Mouse (Mus musculus): ENCODE data around the gene Rnf115. TPM values are rescaled to one million over a fixed set of nuclear protein-coding genes. Genes with fewer than 3 reads are reported as not detected.

The Rnf115 gene
- polyA plus RNA-seq, 1 experiment from 2014 or later, result 74.8 TPM

- DNase-seq (ENCODE audit: low read depth, low spot score) (no peak), ATAC-seq (no peak)
- no peak for TF ChIP-seq CTCF (IDR thresholded peaks at IDR 0.05)
- POLR2A ChIA-PET, result no interaction called here
- H3K27me3 ChIP-seq, result no peaks in the 10 kb centered on the region
- in situ Hi-C loops (cut with MboI; ENCODE audit: low pct_unique_long_range_greater_than_20kb), result no loop called here
- CTCF ChIA-PET, result interaction anchor here (1.2 to 1.7 kb wide), 2 partner anchors 9 to 11 kb away, joined by 3 to 5 read pairs; no protein-coding TSS in a partner anchor
Measured at GRCm38 (mm10) chr3:96692506-96692905, 35.0 kb upstream of the Rnf115 start.

- POLR2A ChIA-PET, result interaction anchor here (0.6 kb wide), 2 partner anchors 15 to 196 kb away, joined by 3 read pairs; no protein-coding TSS in a partner anchor
- DNase-seq (ENCODE audit: low read depth, low spot score), result no peak
- ATAC-seq, result no peak
- CTCF ChIA-PET, result interaction anchor here (1.7 to 2.4 kb wide), 2 partner anchors 10 to 26 kb away, joined by 5 to 13 read pairs; no protein-coding TSS in a partner anchor
- no peaks in the 10 kb centered on the region for H3K27me3 ChIP-seq
- in situ Hi-C loops (cut with MboI; ENCODE audit: low pct_unique_long_range_greater_than_20kb), result no loop called here
- no peak for TF ChIP-seq CTCF (IDR thresholded peaks at IDR 0.05)
Measured at GRCm38 (mm10) chr3:96693579-96693978, 33.9 kb upstream of the Rnf115 start.

- ChIA-PET POLR2A (interaction anchor here (0.5 to 2.1 kb wide), 9 partner anchors 10 to 145 kb away, joined by 3 to 11 read pairs (median 4); partner anchors contain the start of gene Nudt17), CTCF (interaction anchor here (0.9 to 2.6 kb wide), 6 partner anchors 12 to 136 kb away, joined by 3 to 13 read pairs (median 6); partner anchors contain the start of genes Itga10 and Nudt17)
- DNase-seq (ENCODE audit: low read depth, low spot score) (no peak), ATAC-seq (peak; percentile 82)
- in situ Hi-C loops (cut with MboI; ENCODE audit: low pct_unique_long_range_greater_than_20kb), result no loop called here
- H3K27me3 ChIP-seq, result no peaks in the 10 kb centered on the region
- no peak for TF ChIP-seq CTCF (IDR thresholded peaks at IDR 0.05)
Measured at GRCm38 (mm10) chr3:96696198-96696765, 31.2 kb upstream of the Rnf115 start, which contains the start of gene Pias3. Pias3 (plus strand) TSS chr3:96696384.

- DNase-seq (ENCODE audit: low read depth, low spot score) (peak; percentile 60), ATAC-seq (peak; percentile 86)
- no peaks in the 10 kb centered on the region for H3K27me3 ChIP-seq
- ChIA-PET CTCF (interaction anchor here (0.9 to 2.9 kb wide), 8 partner anchors 11 to 137 kb away, joined by 3 to 15 read pairs (median 6); partner anchors contain the start of genes Itga10 and Nudt17), POLR2A (interaction anchor here (0.5 to 2.1 kb wide), 9 partner anchors 9 to 34 kb away, joined by 3 to 11 read pairs (median 4); partner anchors contain the start of gene Nudt17)
- no peak for TF ChIP-seq CTCF (IDR thresholded peaks at IDR 0.05)
- in situ Hi-C loops (cut with MboI; ENCODE audit: low pct_unique_long_range_greater_than_20kb), result no loop called here
Measured at GRCm38 (mm10) chr3:96696766-96697732, 30.4 kb upstream of the Rnf115 start.

- ChIA-PET POLR2A (interaction anchor here (0.5 kb wide), 1 partner anchor 433 kb away, joined by 3 read pairs; no protein-coding TSS in a partner anchor), CTCF (interaction anchor here (0.9 to 2.9 kb wide), 9 partner anchors 9 to 153 kb away, joined by 3 to 15 read pairs (median 5); partner anchors contain the start of gene Nudt17)
- no peaks in the 10 kb centered on the region for H3K27me3 ChIP-seq
- ATAC-seq (no peak), DNase-seq (ENCODE audit: low read depth, low spot score) (no peak)
- no peak for TF ChIP-seq CTCF (IDR thresholded peaks at IDR 0.05)
- in situ Hi-C loops (cut with MboI; ENCODE audit: low pct_unique_long_range_greater_than_20kb), result no loop called here
Measured at GRCm38 (mm10) chr3:96698993-96699690, 28.3 kb upstream of the Rnf115 start.

GRCm38 (mm10) chr3:96700376-96700775 is 27.1 kb upstream of the Rnf115 start:
- POLR2A ChIA-PET, result interaction anchor here (1.0 kb wide), 1 partner anchor 33 kb away, joined by 5 read pairs; no protein-coding TSS in a partner anchor
- in situ Hi-C loops (cut with MboI; ENCODE audit: low pct_unique_long_range_greater_than_20kb), result no loop called here
- no peak for DNase-seq (ENCODE audit: low read depth, low spot score)
- H3K27me3 ChIP-seq, result no peaks in the 10 kb centered on the region
- CTCF ChIA-PET, result interaction anchor here (0.9 to 2.9 kb wide), 5 partner anchors 8 to 53 kb away, joined by 4 to 15 read pairs (median 9); partner anchors contain the start of gene Nudt17
- no peak for TF ChIP-seq CTCF (IDR thresholded peaks at IDR 0.05)
- ATAC-seq, result no peak

- no peak for TF ChIP-seq CTCF (IDR thresholded peaks at IDR 0.05)
- no peaks in the 10 kb centered on the region for H3K27me3 ChIP-seq
- no peak for DNase-seq (ENCODE audit: low read depth, low spot score)
- no peak for ATAC-seq
- POLR2A ChIA-PET, result no interaction called here
- in situ Hi-C loops (cut with MboI; ENCODE audit: low pct_unique_long_range_greater_than_20kb), result no loop called here
- CTCF ChIA-PET, result interaction anchor here (1.0 to 2.3 kb wide), 5 partner anchors 8 to 158 kb away, joined by 3 to 9 read pairs (median 4); partner anchors contain the start of gene Nudt17
Measured at GRCm38 (mm10) chr3:96701003-96701402, 26.5 kb upstream of the Rnf115 start.

DNA sequence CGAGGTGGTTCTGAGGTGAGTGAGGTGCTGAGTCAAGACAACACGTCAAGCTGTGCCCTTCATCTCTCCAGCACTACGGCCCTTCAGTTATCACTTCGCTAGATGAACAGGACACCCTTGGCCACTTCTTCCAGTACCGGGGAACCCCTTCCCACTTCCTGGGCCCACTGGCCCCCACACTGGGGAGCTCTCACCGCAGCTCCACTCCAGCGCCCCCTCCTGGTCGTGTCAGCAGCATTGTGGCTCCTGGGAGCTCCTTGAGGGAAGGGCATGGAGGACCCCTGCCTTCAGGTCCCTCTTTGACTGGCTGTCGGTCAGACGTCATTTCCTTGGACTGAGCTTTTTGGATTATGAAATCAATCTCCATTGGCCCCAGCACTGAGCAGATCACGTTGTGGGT is 22.7 kb upstream of the Rnf115 start:
- no peak for ATAC-seq
- CTCF ChIA-PET, result interaction anchor here (0.8 to 3.6 kb wide), 7 partner anchors 10 to 163 kb away, joined by 3 to 21 read pairs (median 3); partner anchors contain the start of gene Ankrd35
- POLR2A ChIA-PET, result no interaction called here
- in situ Hi-C loops (cut with MboI; ENCODE audit: low pct_unique_long_range_greater_than_20kb), result loop anchor here (5.0 kb wide), 1 partner anchor 162 kb away; no protein-coding TSS in a partner anchor
- no peaks in the 10 kb centered on the region for H3K27me3 ChIP-seq
- no peak for TF ChIP-seq CTCF (IDR thresholded peaks at IDR 0.05)
- DNase-seq (ENCODE audit: low read depth, low spot score), result no peak

DNA sequence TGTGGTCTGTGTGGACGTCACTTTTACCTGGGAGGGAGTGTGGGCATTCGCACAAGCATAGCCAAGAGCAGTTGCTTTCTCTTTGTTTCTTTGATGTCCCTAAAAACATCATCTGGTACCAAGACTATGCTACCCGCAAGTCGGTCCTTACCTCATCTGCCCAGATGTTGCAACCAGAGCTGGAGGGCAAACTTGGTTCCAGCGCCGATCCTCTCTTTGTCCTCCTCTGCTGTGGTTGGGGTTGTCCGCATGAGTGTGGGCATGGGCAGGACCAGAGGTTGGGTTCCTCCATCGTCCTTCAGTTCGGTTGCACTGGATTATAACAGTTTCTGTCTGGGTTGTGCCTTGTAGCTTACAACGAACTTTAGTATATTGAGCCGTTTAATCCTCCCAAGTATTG is 21.2 kb upstream of the Rnf115 start:
- no peak for TF ChIP-seq CTCF (IDR thresholded peaks at IDR 0.05)
- in situ Hi-C loops (cut with MboI; ENCODE audit: low pct_unique_long_range_greater_than_20kb), result loop anchor here (5.0 kb wide), 1 partner anchor 164 kb away; no protein-coding TSS in a partner anchor
- no peaks in the 10 kb centered on the region for H3K27me3 ChIP-seq
- ChIA-PET CTCF (interaction anchor here (1.0 to 4.0 kb wide), 6 partner anchors 9 to 44 kb away, joined by 3 to 43 read pairs (median 8); partner anchors contain the start of gene Pias3), POLR2A (interaction anchor here (0.7 to 1.4 kb wide), 3 partner anchors 9 to 29 kb away, joined by 3 to 7 read pairs (median 4); no protein-coding TSS in a partner anchor)
- DNase-seq (ENCODE audit: low read depth, low spot score) (no peak), ATAC-seq (no peak)
